Mouse (Mus musculus): ENCODE measurements at regions not wholly inside any gene's neighbourhood (a gene's known extent, or its start where the extent isn't known, plus 50 kb on each side); places are given as distances from the start of the nearest gene placed in this dataset.
"Not testable (repeated sequence)": the region's sequence is repeated elsewhere in the genome, so short reads cannot be mapped to it uniquely, and the experiment has no call there.

DNA sequence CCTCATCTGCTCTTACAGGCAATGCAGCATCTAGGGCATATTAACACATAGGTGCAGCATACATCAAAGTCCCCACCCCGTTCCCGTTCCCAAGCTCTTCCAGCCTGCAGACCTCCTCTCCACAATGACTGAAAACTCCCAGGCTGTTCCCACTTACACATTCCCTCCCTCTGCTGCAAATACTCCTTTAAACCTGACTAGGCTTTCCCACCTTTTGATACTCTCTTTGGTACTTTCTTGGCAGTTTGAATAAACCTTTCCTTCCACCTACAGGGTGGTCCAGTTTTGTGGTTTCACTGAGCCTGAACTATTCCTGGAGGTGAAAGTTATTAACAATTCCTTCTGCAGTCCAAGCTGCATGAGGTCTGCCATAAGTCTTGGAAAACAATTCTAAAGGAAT, 263.7 kb downstream of the 1810013L24Rik start:
- no peaks in the 10 kb centered on the region for H3K9me3 ChIP-seq (replicated peaks)
- DNase-seq (ENCODE audit: low spot score), result no peak
- WGBS, result 36% methylated on average over 2 of the region's 2 CpGs
- no peak overlapping the region for H3K27ac ChIP-seq
- no peak overlapping the region for H3K4me3 ChIP-seq
- no peaks in the 10 kb centered on the region for H3K36me3 ChIP-seq
- no peaks in the 10 kb centered on the region for H3K27me3 ChIP-seq (ENCODE audit: low read depth, poor library complexity, severe bottlenecking)
- H3K4me1 ChIP-seq, result peaks cover 12% of the 10 kb centered on the region

DNA sequence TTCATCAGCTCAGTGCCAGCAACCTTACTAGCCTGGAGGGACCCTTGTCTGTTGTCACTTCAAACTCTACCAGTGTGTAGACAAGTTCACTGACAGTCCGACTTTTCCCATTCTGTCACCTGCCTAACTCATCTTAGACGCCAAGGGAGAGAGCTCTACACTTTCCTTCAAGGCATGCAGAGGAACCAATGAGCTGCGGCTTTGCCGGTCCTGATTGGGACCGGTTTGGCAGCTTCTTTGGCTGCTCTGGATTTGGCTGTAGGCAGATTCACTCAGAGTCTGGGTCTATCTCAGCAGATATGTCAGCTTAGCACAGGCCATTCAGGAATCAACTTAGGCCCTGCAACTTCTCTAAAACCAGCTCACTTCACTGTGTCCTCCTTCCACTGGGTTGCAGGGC, 264.3 kb downstream of the 1810013L24Rik start:
- H3K4me1 ChIP-seq, result peaks cover 12% of the 10 kb centered on the region
- no peak for DNase-seq (ENCODE audit: low spot score)

GRCm38 (mm10) chr16:9106211-9106610, 276.3 kb downstream of the 1810013L24Rik start:
- no peaks in the 10 kb centered on the region for H3K4me1 ChIP-seq
- H3K4me3 ChIP-seq, result no peak overlapping the region
- no peak overlapping the region for H3K27ac ChIP-seq
- H3K9me3 ChIP-seq (replicated peaks), result no peaks in the 10 kb centered on the region
- H3K36me3 ChIP-seq, result no peaks in the 10 kb centered on the region
- 94% methylated on average over 11 of the region's 11 CpGs for whole genome bisulfite sequencing
- no peak for DNase-seq (ENCODE audit: low spot score)
- H3K27me3 ChIP-seq (ENCODE audit: low read depth, poor library complexity, severe bottlenecking), result no peaks in the 10 kb centered on the region

More for the DNA sequence above, 264.3 kb downstream of the 1810013L24Rik start:
- WGBS, result 53% methylated on average over 5 of the region's 5 CpGs
- no peak overlapping the region for H3K27ac ChIP-seq
- no peaks in the 10 kb centered on the region for H3K36me3 ChIP-seq
- no peak overlapping the region for H3K4me3 ChIP-seq
- no peaks in the 10 kb centered on the region for H3K27me3 ChIP-seq (ENCODE audit: low read depth, poor library complexity, severe bottlenecking)
- H3K9me3 ChIP-seq (replicated peaks), result no peaks in the 10 kb centered on the region

GRCm38 (mm10) chr16:9106676-9107075, 276.8 kb downstream of the 1810013L24Rik start:
- not testable (repeated sequence) for DNase-seq (ENCODE audit: low spot score); H3K9me3 ChIP-seq (replicated peaks); H3K27ac ChIP-seq; H3K4me1 ChIP-seq; H3K27me3 ChIP-seq (ENCODE audit: low read depth, poor library complexity, severe bottlenecking); H3K4me3 ChIP-seq; H3K36me3 ChIP-seq
- 91% methylated on average over 8 of the region's 8 CpGs for WGBS

GRCm38 (mm10) chr16:9113801-9114200, 283.9 kb downstream of the 1810013L24Rik start:
- H3K36me3 ChIP-seq, result no peaks in the 10 kb centered on the region
- no peaks in the 10 kb centered on the region for H3K9me3 ChIP-seq (replicated peaks)
- no peak overlapping the region for H3K27ac ChIP-seq
- DNase-seq (ENCODE audit: low spot score), result no peak
- no peaks in the 10 kb centered on the region for H3K27me3 ChIP-seq (ENCODE audit: low read depth, poor library complexity, severe bottlenecking)
- WGBS, result 93% methylated on average over 3 of the region's 3 CpGs
- H3K4me1 ChIP-seq, result peaks cover 6% of the 10 kb centered on the region; the same call in 1 of the 2 replicates
- no peak overlapping the region for H3K4me3 ChIP-seq

DNA sequence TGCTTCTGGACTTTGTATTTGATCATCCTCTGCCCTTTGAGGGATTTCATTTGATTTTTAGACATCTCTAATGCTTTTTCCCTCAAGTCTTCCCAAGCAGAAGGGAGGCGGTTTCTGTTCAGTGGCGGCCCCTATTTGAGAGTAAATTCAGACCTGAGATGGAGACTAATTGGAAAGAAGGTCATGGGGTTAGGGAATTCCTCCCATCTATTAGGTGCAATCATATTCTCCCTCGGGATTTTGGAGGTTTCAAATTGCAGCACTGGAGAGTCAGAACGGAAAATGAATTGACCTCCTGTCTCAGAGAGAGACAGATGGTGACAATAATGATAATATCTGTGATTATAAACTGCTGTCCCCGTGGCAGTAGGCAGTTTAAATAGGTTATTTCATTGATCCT, 285.6 kb downstream of the 1810013L24Rik start:
- no peaks in the 10 kb centered on the region for H3K27me3 ChIP-seq (ENCODE audit: low read depth, poor library complexity, severe bottlenecking)
- H3K27ac ChIP-seq, result no peak overlapping the region
- no peaks in the 10 kb centered on the region for H3K9me3 ChIP-seq (replicated peaks)
- no peak for DNase-seq (ENCODE audit: low spot score)
- no peak overlapping the region for H3K4me3 ChIP-seq
- H3K4me1 ChIP-seq, result peaks cover 6% of the 10 kb centered on the region; the same call in 1 of the 2 replicates
- 43% methylated on average over 5 of the region's 5 CpGs for WGBS
- no peaks in the 10 kb centered on the region for H3K36me3 ChIP-seq

- H3K27me3 ChIP-seq (ENCODE audit: low read depth, poor library complexity, severe bottlenecking), result no peaks in the 10 kb centered on the region
- no peaks in the 10 kb centered on the region for H3K9me3 ChIP-seq (replicated peaks)
- DNase-seq (ENCODE audit: low spot score), result no peak
- H3K27ac ChIP-seq, result no peak overlapping the region
- WGBS, result 89% methylated on average over 2 of the region's 2 CpGs
- no peak overlapping the region for H3K4me3 ChIP-seq
- no peaks in the 10 kb centered on the region for H3K4me1 ChIP-seq
- no peaks in the 10 kb centered on the region for H3K36me3 ChIP-seq
Measured at GRCm38 (mm10) chr16:9121581-9121980, 291.7 kb downstream of the 1810013L24Rik start.

DNA sequence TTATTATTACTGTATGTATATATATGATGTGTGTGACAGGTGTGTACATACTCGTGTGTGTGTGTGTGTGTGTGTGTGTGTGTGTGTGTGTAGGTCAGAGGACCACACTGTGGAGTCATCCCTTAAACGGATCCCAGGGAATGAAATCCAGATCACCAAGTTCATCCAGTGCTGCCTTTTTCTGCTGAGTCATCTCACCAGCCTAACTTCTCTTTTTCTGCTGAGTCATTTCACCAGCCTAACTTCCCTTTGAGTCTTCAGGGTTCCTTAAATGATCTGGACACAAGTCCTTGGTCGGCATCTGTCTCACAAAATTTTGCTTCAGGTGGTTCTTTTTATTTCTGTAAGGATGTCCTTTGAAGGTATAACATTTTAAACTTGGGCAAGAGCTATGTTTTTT, 302.2 kb downstream of the 1810013L24Rik start:
- WGBS, result 77% methylated on average over 3 of the region's 3 CpGs
- no peaks in the 10 kb centered on the region for H3K27me3 ChIP-seq (ENCODE audit: low read depth, poor library complexity, severe bottlenecking)
- no peak overlapping the region for H3K4me3 ChIP-seq
- no peaks in the 10 kb centered on the region for H3K9me3 ChIP-seq (replicated peaks)
- H3K27ac ChIP-seq, result no peak overlapping the region
- no peaks in the 10 kb centered on the region for H3K36me3 ChIP-seq
- DNase-seq (ENCODE audit: low spot score), result no peak
- H3K4me1 ChIP-seq, result no peaks in the 10 kb centered on the region

DNA sequence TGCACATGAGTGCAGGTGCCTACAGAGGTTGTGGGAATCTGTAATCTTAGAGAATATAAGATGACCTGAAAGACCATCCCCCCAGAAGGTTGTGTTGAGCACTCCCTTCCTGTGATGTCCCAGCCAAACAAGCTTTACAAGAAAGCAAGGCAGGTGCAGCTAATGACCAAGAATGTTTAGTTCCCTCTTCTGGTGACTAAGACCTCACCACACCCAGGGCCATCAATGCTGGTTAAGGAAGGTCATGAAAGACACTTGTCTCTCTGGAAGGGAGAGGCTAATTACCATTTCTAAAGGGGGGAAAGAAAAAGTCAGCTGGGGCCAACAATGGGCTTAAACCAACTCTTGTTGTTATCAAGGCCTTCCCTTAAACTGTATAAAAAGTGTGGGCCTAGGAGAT, 302.9 kb downstream of the 1810013L24Rik start:
- H3K4me3 ChIP-seq, result no peak overlapping the region
- no peaks in the 10 kb centered on the region for H3K27me3 ChIP-seq (ENCODE audit: low read depth, poor library complexity, severe bottlenecking)
- no peaks in the 10 kb centered on the region for H3K9me3 ChIP-seq (replicated peaks)
- H3K36me3 ChIP-seq, result no peaks in the 10 kb centered on the region
- no peaks in the 10 kb centered on the region for H3K4me1 ChIP-seq
- DNase-seq (ENCODE audit: low spot score), result no peak
- H3K27ac ChIP-seq, result no peak overlapping the region

GRCm38 (mm10) chr16:9135377-9135776, 305.5 kb downstream of the 1810013L24Rik start:
- WGBS, result 88% methylated on average over 8 of the region's 8 CpGs
- no peak for DNase-seq (ENCODE audit: low spot score)
- H3K27ac ChIP-seq, result no peak overlapping the region
- no peaks in the 10 kb centered on the region for H3K4me1 ChIP-seq
- no peaks in the 10 kb centered on the region for H3K9me3 ChIP-seq (replicated peaks)
- no peaks in the 10 kb centered on the region for H3K27me3 ChIP-seq (ENCODE audit: low read depth, poor library complexity, severe bottlenecking)
- H3K4me3 ChIP-seq, result no peak overlapping the region
- H3K36me3 ChIP-seq, result no peaks in the 10 kb centered on the region

- DNase-seq (ENCODE audit: low spot score), result no peak
- Histone ChIP-seq H3K4me1 (no peaks in the 10 kb centered on the region), H3K9me3 (replicated peaks) (no peaks in the 10 kb centered on the region), H3K4me3 (no peak overlapping the region), H3K36me3 (no peaks in the 10 kb centered on the region), H3K27ac (no peak overlapping the region), H3K27me3 (ENCODE audit: low read depth, poor library complexity, severe bottlenecking) (no peaks in the 10 kb centered on the region)
- 84% methylated on average over 8 of the region's 8 CpGs for WGBS
Measured at GRCm38 (mm10) chr16:9138552-9139224, 308.8 kb downstream of the 1810013L24Rik start.

GRCm38 (mm10) chr16:9139405-9139804, 309.5 kb downstream of the 1810013L24Rik start:
- WGBS, result 70% methylated on average over 3 of the region's 3 CpGs
- Histone ChIP-seq H3K9me3 (replicated peaks) (no peaks in the 10 kb centered on the region), H3K27ac (no peak overlapping the region), H3K36me3 (no peaks in the 10 kb centered on the region), H3K4me1 (no peaks in the 10 kb centered on the region), H3K4me3 (no peak overlapping the region), H3K27me3 (ENCODE audit: low read depth, poor library complexity, severe bottlenecking) (no peaks in the 10 kb centered on the region)
- no peak for DNase-seq (ENCODE audit: low spot score)

DNA sequence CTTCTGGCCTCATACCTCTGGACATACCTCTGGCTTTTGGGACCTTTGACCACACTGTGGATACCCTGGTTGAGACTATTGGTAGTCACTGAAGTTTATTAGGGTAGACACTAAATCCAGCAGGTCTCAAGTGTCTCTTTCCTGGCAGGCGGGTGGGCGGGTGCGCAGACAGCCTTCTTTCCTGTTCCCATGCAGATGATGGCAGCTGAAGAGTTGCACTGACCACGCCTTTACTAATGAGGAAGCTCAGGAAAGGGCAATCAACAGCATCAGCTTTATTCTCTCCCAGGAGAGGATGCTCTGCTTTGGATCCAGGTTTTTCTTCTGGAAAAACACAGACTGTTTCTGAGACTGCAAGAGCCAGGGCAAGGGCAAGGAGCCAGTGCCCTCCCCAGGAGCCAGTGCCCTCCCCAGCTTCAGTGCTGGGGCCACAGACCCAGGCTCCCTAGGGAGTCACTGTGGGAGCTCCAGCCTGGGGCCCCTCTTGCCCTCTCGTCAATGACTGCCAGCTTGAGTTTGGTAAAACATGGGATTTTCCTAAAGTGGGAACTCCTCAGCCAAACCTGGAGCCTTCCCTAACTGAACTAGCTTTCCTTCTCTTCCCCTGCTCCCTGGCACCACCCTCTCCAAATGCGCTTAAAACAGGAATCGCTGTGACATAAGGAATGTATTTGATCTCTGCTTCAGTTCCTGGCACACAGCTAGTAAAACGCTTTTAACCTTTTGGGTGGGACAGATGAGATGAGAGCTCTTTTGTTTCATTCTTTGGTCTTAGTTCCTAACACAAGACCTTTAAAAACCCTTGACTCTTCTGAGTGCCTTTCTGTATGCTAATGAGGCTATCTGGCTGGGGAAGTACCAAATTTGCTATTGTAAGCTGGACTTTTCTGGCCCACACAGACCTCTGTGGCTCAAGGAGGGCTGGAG, 319.6 kb downstream of the 1810013L24Rik start:
- WGBS, result 55% methylated on average over 8 of the region's 8 CpGs
- H3K4me1 ChIP-seq, result peaks cover 8% of the 10 kb centered on the region
- no peak for DNase-seq (ENCODE audit: low spot score)
- no peak overlapping the region for H3K27ac ChIP-seq
- no peak overlapping the region for H3K4me3 ChIP-seq
- no peaks in the 10 kb centered on the region for H3K27me3 ChIP-seq (ENCODE audit: low read depth, poor library complexity, severe bottlenecking)
- H3K9me3 ChIP-seq (replicated peaks), result no peaks in the 10 kb centered on the region
- no peaks in the 10 kb centered on the region for H3K36me3 ChIP-seq
